Mouse (Mus musculus): ENCODE data around the gene Ddost. TPM values are rescaled to one million over a fixed set of nuclear protein-coding genes. Genes with fewer than 3 reads are reported as not detected.

Ddost gene
- total RNA-seq, 2 experiments from 2014 or later = 92.3 to 104 TPM

Small RNA genes within 50 kb of the gene (microRNA-seq; reads per million reads assigned to microRNA genes)
- 0 to 0.20 reads per million in 2 experiments for gene Gm27646
- 16.0 to 17.3 reads per million in 2 experiments for gene Mir7019

Other genes with a start within 250 kb of the Ddost start
- 100 to 1,000 TPM; 167 to 170 TPM for gene Hp1bp3, start 88.4 kb upstream of the Ddost start, total RNA-seq (2021)
- gene Sh2d5, start 54.3 kb upstream of the Ddost start, total RNA-seq (2021) = 10 to 100 TPM; 46.8 to 47.1 TPM
- gene Kif17, start 54.3 kb upstream of the Ddost start, total RNA-seq (2021) = 10 to 100 TPM; 19.0 to 19.8 TPM
- gene Pink1, start 21.6 kb downstream of the Ddost start, total RNA-seq (2021) = 100 to 1,000 TPM; 222 to 256 TPM
- gene Cda, start 63.3 kb downstream of the Ddost start, total RNA-seq (2021) = 1 to 10 TPM; 1.9 to 3.1 TPM
- gene Fam43b, start 91.8 kb downstream of the Ddost start, total RNA-seq (2021) = 10 to 100 TPM; 28.7 to 31.0 TPM
- 10 to 100 TPM; 57.7 to 57.8 TPM for gene Mul1, start 129.9 kb downstream of the Ddost start, total RNA-seq (2021)
- 100 to 1,000 TPM; 348 to 359 TPM for gene Camk2n1, start 149.6 kb downstream of the Ddost start, total RNA-seq (2021)